Mouse (Mus musculus): ENCODE data around the gene Iqschfp. TPM values are rescaled to one million over a fixed set of nuclear protein-coding genes. Genes with fewer than 3 reads are reported as not detected.

The Iqschfp gene
- polyA plus RNA-seq, 1 experiment from 2014 or later: 0.10 TPM

DNA sequence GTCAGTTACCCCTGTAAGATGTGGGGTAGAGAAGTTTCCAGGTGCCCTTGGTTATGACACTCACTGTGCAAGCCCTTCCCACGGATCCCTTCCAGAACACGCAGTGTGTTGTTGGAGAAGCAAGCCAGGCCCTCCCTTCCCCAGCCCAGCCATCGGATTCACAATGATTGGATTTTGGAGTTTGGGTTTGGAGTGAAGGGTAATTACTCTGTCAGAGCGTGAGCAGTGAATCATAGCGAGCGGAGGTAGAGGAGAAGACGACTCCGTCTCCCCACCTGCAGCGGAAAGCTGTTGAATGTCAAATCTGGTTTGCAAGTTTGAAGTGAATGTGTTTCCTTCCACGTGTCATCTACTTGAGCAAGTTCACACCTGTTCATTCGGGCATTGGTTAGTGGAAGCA, 620.3 kb downstream of the Iqschfp start:
- no peak for ATAC-seq (ENCODE audit: insufficient read depth, low FRiP score)

DNA sequence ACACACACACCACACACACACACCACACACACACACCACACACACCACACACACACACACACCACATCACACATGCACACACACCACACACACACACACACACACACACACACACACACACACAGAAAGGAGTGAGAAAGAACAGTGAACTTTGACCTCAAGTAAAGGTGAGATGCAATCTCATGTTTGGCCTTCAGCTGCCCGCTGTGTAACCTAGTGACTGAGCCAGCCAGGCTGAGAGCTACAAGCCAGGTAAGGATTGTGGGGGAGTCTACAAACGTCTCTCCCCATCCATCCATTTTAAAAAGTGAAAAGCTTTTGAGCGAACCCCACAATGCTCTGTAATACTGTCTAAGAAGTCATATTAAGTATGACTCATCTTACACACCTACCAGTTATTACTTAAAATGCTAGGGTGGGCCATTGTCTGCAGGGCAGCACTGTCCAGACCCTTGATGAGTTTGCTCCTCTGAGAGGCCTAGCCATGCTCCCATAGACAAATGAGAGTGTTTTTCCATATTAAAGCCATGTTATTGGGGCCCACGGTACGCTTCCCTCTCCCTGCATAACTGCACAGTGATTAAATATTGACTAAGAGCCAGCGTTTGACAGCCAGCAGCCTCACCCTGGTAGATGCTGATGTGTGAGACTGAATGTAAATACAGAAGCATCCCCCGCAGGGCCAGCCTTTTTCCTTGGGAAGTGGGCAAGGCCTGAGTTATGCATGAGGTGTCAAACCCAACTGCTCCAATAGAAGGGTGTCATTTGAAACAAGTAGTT, 621.5 kb downstream of the Iqschfp start:
- Histone ChIP-seq H3K36me3 (ENCODE audit: control insufficient read depth, insufficient read depth, low read length) (no peaks in the 10 kb centered on the region), H3K4me3 (replicated peaks; ENCODE audit: low read length) (no peak overlapping the region), H3K9me3 (replicated peaks; ENCODE audit: control insufficient read depth, low read length) (no peaks in the 10 kb centered on the region), H3K4me2 (ENCODE audit: low read depth, low read length) (no peak overlapping the region), H3K4me1 (ENCODE audit: control insufficient read depth, insufficient read depth, low read length) (peaks cover 6% of the 10 kb centered on the region; the same call in 1 of the 2 replicates), H3K9ac (ENCODE audit: low read length) (no peak overlapping the region), H3K27ac (ENCODE audit: low read length) (no peak overlapping the region), H3K27me3 (ENCODE audit: control insufficient read depth, insufficient read depth, low read length) (no peaks in the 10 kb centered on the region)
- ATAC-seq (ENCODE audit: insufficient read depth, low FRiP score): peak; percentile 63; the same call in 1 of the 2 replicates
- 38% methylated on average over 7 of the region's 7 CpGs for WGBS

More for the DNA sequence above, 620.3 kb downstream of the Iqschfp start:
- Histone ChIP-seq H3K4me2 (ENCODE audit: low read depth, low read length) (no peak overlapping the region), H3K4me3 (replicated peaks; ENCODE audit: low read length) (no peak overlapping the region), H3K4me1 (ENCODE audit: control insufficient read depth, insufficient read depth, low read length) (peaks cover 6% of the 10 kb centered on the region; the same call in 1 of the 2 replicates), H3K9ac (ENCODE audit: low read length) (no peak overlapping the region), H3K9me3 (replicated peaks; ENCODE audit: control insufficient read depth, low read length) (no peaks in the 10 kb centered on the region), H3K36me3 (ENCODE audit: control insufficient read depth, insufficient read depth, low read length) (no peaks in the 10 kb centered on the region), H3K27me3 (ENCODE audit: control insufficient read depth, insufficient read depth, low read length) (no peaks in the 10 kb centered on the region), H3K27ac (ENCODE audit: low read length) (no peak overlapping the region)
- WGBS: 56% methylated on average over 11 of the region's 11 CpGs

GRCm38 (mm10) chr3:68514120-68514497, 622.1 kb downstream of the Iqschfp start:
- Histone ChIP-seq H3K27ac (ENCODE audit: low read length) (no peak overlapping the region), H3K4me3 (replicated peaks; ENCODE audit: low read length) (no peak overlapping the region), H3K27me3 (ENCODE audit: control insufficient read depth, insufficient read depth, low read length) (no peaks in the 10 kb centered on the region), H3K9me3 (replicated peaks; ENCODE audit: control insufficient read depth, low read length) (no peaks in the 10 kb centered on the region), H3K4me1 (ENCODE audit: control insufficient read depth, insufficient read depth, low read length) (peaks cover 6% of the 10 kb centered on the region; the same call in 1 of the 2 replicates), H3K4me2 (ENCODE audit: low read depth, low read length) (no peak overlapping the region), H3K36me3 (ENCODE audit: control insufficient read depth, insufficient read depth, low read length) (no peaks in the 10 kb centered on the region), H3K9ac (ENCODE audit: low read length) (no peak overlapping the region)
- 75% methylated on average over 3 of the region's 3 CpGs for WGBS
- no peak for ATAC-seq (ENCODE audit: insufficient read depth, low FRiP score)

DNA sequence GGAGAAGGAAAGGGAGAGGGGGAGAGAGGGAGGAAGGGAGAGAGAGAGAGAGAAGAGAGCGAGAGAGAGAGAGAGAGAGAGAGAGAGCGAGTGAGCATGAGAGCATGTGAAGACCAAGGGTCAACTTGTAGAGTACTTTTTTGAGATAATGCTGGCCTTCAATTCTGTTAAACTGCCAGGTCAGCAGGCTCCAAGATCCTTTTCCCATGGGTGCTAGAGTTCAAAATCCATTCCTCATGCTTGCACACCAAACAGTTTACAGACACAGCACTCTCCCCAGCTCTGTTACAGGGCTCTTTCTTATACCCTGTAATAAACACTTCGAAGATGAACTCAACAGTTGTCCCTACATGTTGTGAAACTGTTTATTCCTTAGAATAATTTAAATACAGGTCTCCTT, 622.7 kb downstream of the Iqschfp start:
- Histone ChIP-seq H3K4me1 (ENCODE audit: control insufficient read depth, insufficient read depth, low read length) (peaks cover 6% of the 10 kb centered on the region; the same call in 1 of the 2 replicates), H3K27me3 (ENCODE audit: control insufficient read depth, insufficient read depth, low read length) (no peaks in the 10 kb centered on the region), H3K4me2 (ENCODE audit: low read depth, low read length) (no peak overlapping the region), H3K4me3 (replicated peaks; ENCODE audit: low read length) (no peak overlapping the region), H3K9ac (ENCODE audit: low read length) (no peak overlapping the region), H3K9me3 (replicated peaks; ENCODE audit: control insufficient read depth, low read length) (no peaks in the 10 kb centered on the region), H3K27ac (ENCODE audit: low read length) (no peak overlapping the region), H3K36me3 (ENCODE audit: control insufficient read depth, insufficient read depth, low read length) (no peaks in the 10 kb centered on the region)
- 79% methylated on average over 3 of the region's 3 CpGs for WGBS
- ATAC-seq (ENCODE audit: insufficient read depth, low FRiP score): no peak

- Histone ChIP-seq H3K36me3 (ENCODE audit: control insufficient read depth, insufficient read depth, low read length) (no peaks in the 10 kb centered on the region), H3K9ac (ENCODE audit: low read length) (no peak overlapping the region), H3K27me3 (ENCODE audit: control insufficient read depth, insufficient read depth, low read length) (no peaks in the 10 kb centered on the region), H3K27ac (ENCODE audit: low read length) (no peak overlapping the region), H3K4me1 (ENCODE audit: control insufficient read depth, insufficient read depth, low read length) (peaks cover 6% of the 10 kb centered on the region; the same call in 1 of the 2 replicates), H3K4me2 (ENCODE audit: low read depth, low read length) (no peak overlapping the region), H3K9me3 (replicated peaks; ENCODE audit: control insufficient read depth, low read length) (no peaks in the 10 kb centered on the region), H3K4me3 (replicated peaks; ENCODE audit: low read length) (no peak overlapping the region)
- no peak for ATAC-seq (ENCODE audit: insufficient read depth, low FRiP score)
- WGBS: 78% methylated on average over 12 of the region's 12 CpGs
These were observed 624.5 kb downstream of the Iqschfp start for GRCm38 (mm10) chr3:68516393-68517081.

- H3K27ac ChIP-seq (ENCODE audit: low read length): no peak overlapping the region
- no peak for ATAC-seq (ENCODE audit: insufficient read depth, low FRiP score)
- no peaks in the 10 kb centered on the region for H3K27me3 ChIP-seq (ENCODE audit: control insufficient read depth, insufficient read depth, low read length)
- no peak overlapping the region for H3K4me2 ChIP-seq (ENCODE audit: low read depth, low read length)
- H3K9ac ChIP-seq (ENCODE audit: low read length): no peak overlapping the region
- H3K4me1 ChIP-seq (ENCODE audit: control insufficient read depth, insufficient read depth, low read length): peaks cover 6% of the 10 kb centered on the region; the same call in 1 of the 2 replicates
- H3K4me3 ChIP-seq (replicated peaks; ENCODE audit: low read length): no peak overlapping the region
- 49% methylated on average over 7 of the region's 7 CpGs for WGBS
- no peaks in the 10 kb centered on the region for H3K36me3 ChIP-seq (ENCODE audit: control insufficient read depth, insufficient read depth, low read length)
- no peaks in the 10 kb centered on the region for H3K9me3 ChIP-seq (replicated peaks; ENCODE audit: control insufficient read depth, low read length)
These were observed 625.2 kb downstream of the Iqschfp start for GRCm38 (mm10) chr3:68517236-68517635.

DNA sequence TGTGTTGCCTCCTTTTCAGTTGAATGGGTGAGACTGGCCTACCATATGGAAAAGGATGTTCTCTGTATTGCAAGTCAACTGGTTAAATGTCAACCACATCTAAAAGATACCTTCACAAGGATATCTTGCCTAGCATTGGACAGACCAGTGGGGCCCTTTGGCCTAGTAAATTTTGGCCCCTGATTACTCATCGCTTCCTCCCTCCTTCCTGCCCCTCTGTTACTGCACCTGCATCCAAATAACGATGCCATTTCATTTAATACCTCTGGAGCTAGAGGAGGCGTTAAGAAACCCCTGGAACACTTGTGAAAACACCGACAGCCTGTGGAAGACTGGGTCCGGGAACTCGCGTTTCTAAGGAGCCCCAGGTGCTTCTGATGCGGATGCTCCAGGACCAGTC, 626.0 kb downstream of the Iqschfp start:
- Histone ChIP-seq H3K27me3 (ENCODE audit: control insufficient read depth, insufficient read depth, low read length) (no peaks in the 10 kb centered on the region), H3K4me2 (ENCODE audit: low read depth, low read length) (no peak overlapping the region), H3K9me3 (replicated peaks; ENCODE audit: control insufficient read depth, low read length) (no peaks in the 10 kb centered on the region), H3K9ac (ENCODE audit: low read length) (no peak overlapping the region), H3K4me3 (replicated peaks; ENCODE audit: low read length) (no peak overlapping the region), H3K4me1 (ENCODE audit: control insufficient read depth, insufficient read depth, low read length) (0 out of 2 replicates have a peak, but pooled peaks cover 3% of the 10 kb centered on the region), H3K36me3 (ENCODE audit: control insufficient read depth, insufficient read depth, low read length) (no peaks in the 10 kb centered on the region), H3K27ac (ENCODE audit: low read length) (no peak overlapping the region)
- ATAC-seq (ENCODE audit: insufficient read depth, low FRiP score): no peak
- 90% methylated on average over 8 of the region's 8 CpGs for WGBS

DNA sequence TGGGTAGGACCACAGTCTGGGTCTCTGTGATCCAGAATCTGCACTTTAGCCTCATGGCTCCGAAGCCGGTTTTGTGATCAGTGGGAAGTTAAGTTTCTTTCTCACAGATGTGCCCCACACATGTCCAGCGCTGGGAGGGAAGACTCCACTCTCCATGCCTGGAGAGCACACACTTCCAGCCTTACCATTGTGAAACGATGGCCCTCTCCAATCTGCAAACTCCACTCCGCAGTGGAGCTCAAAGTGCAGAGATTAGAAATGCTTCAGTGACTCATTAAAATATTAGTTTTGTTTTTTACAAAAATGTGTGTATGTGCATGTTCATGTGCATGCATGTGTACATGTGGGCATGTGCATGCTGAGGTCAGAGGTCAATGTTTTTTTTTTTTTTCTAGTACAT, 626.6 kb downstream of the Iqschfp start:
- no peak for ATAC-seq (ENCODE audit: insufficient read depth, low FRiP score)
- Histone ChIP-seq H3K36me3 (ENCODE audit: control insufficient read depth, insufficient read depth, low read length) (no peaks in the 10 kb centered on the region), H3K4me2 (ENCODE audit: low read depth, low read length) (no peak overlapping the region), H3K27me3 (ENCODE audit: control insufficient read depth, insufficient read depth, low read length) (no peaks in the 10 kb centered on the region), H3K9me3 (replicated peaks; ENCODE audit: control insufficient read depth, low read length) (no peaks in the 10 kb centered on the region), H3K9ac (ENCODE audit: low read length) (no peak overlapping the region), H3K27ac (ENCODE audit: low read length) (no peak overlapping the region), H3K4me1 (ENCODE audit: control insufficient read depth, insufficient read depth, low read length) (no peaks in the 10 kb centered on the region), H3K4me3 (replicated peaks; ENCODE audit: low read length) (no peak overlapping the region)
- 92% methylated on average over 5 of the region's 5 CpGs for WGBS

- Histone ChIP-seq H3K4me1 (ENCODE audit: control insufficient read depth, insufficient read depth, low read length) (no peaks in the 10 kb centered on the region), H3K27me3 (ENCODE audit: control insufficient read depth, insufficient read depth, low read length) (no peaks in the 10 kb centered on the region), H3K9me3 (replicated peaks; ENCODE audit: control insufficient read depth, low read length) (no peaks in the 10 kb centered on the region), H3K9ac (ENCODE audit: low read length) (no peak overlapping the region), H3K36me3 (ENCODE audit: control insufficient read depth, insufficient read depth, low read length) (no peaks in the 10 kb centered on the region), H3K4me2 (ENCODE audit: low read depth, low read length) (no peak overlapping the region), H3K27ac (ENCODE audit: low read length) (no peak overlapping the region), H3K4me3 (replicated peaks; ENCODE audit: low read length) (no peak overlapping the region)
- no peak for ATAC-seq (ENCODE audit: insufficient read depth, low FRiP score)
- 88% methylated on average over 10 of the region's 10 CpGs for WGBS
These were observed 633.4 kb downstream of the Iqschfp start for GRCm38 (mm10) chr3:68525361-68525878.
